Mouse (Mus musculus): ENCODE results near the gene Plekhf1.
A peak's percentile ranks its signal among the peaks of the same experiment; 100 is the strongest.

Plekhf1 gene

DNA sequence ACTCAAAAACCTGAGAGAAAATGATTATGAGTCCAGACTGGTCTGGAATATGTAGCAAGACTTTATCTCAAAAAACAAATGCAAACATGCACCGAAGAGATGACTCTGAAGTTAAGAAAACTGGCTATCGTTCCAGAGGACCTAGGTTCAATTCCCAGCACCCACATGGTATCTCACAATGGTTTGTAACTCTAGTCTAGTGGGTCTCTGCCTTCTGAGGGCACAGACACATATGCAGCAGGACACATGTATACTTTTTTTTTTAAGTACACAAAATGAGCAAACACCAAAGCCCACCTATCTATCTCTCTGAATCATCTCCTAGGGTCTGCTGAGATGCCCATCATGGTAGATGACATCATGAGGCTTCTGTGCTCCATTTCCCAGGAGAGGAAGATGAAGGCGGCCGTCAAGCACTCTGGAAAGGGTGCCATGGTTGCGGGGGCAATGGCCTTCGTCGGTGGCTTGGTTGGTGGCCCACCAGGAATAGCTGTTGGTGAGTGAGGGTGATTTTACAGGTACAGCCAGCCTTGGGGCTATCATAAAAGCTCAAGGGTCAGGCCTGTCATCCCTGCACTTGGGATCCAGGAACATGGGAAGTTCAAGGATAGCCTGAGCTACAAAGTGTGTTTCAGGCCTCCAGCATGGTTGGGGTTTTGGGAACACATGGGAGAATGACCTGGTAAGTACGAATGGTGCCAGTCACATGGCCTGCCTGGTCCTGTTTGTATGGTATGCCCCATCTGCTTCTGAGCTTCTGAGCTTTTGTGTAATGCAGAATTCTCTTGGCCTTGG is 39.3 kb downstream of the Plekhf1 start:
- no peak for DNase-seq (ENCODE audit: low read depth)

DNA sequence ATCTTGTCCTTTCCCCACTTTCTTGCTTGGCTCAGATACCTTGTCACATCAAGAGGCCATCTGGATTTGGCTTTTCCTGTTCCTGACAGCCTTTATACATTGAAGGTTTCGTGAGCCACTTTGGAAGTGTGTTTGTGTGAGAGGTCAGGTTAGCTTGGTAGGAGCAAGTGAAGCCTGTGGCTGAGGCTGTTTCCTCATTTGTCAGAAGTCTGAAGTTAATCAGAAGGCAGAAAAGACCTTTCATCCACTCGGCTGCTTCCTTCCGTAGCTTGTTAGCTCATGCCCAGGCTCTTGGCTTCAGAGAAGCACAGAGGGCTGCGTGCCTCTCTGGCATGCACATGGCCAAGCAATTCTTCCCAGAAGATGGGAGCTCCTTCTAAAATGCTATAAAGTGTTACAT is 40.0 kb downstream of the Plekhf1 start:
- DNase-seq (ENCODE audit: low read depth) = no peak

DNA sequence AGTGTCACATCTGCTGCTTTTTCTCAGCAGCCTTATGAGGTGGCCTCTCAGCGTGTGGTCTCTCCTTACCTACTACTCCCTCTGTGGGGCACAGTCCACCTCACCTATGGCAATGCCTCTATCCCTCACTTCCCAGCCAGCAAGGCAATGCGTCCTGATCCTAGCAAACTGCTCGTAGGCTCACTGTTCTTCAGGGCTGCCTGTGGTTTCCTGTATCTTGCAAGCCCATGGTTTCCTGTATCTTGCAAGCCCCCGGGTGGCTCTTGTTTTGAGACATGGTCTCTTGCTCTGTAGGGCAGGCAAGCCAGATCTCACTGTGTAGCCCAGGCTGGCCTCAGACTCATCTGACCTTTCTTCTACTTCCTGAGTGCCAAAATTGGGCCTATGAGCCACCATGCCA is 41.0 kb downstream of the Plekhf1 start:
- peak; percentile 61 for DNase-seq (ENCODE audit: low read depth)

DNA sequence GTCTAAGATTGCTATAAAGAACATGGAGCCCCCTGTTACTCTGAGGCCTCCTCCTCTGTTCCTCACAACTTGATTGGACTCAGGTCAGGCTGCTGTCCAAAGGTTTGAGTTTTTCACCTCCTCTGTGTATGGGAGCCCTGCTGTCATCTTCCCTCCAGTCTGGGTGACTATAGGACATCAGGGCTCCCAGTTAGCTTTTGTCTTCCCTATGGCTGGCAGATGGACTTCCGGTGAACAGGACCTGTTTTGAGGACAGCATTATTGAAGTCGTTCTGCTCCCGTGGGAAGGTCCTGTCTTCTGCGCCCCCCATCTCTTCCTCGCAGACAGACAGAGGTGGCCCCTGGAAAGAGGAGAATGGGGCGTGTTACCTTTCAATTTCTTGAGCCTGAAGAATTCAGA is 43.0 kb downstream of the Plekhf1 start:
- peak; percentile 27 for DNase-seq (ENCODE audit: low read depth)

DNA sequence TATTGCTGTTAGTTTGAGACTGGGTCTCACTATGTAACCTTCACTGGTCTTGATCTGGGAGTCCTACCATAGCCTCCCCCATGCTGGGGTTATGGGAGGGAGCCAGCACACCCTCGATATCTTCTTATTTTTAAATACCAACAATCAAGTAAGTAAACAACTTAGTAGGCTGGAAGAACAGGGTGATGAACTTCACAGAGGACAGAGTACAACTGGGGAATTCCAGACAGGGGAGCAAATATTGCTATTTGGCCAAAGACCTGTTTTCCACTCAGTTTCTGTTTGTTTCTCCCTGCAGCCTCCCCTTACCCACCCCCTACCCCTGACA is 43.4 kb downstream of the Plekhf1 start:
- DNase-seq (ENCODE audit: low read depth) = peak; percentile 44

DNA sequence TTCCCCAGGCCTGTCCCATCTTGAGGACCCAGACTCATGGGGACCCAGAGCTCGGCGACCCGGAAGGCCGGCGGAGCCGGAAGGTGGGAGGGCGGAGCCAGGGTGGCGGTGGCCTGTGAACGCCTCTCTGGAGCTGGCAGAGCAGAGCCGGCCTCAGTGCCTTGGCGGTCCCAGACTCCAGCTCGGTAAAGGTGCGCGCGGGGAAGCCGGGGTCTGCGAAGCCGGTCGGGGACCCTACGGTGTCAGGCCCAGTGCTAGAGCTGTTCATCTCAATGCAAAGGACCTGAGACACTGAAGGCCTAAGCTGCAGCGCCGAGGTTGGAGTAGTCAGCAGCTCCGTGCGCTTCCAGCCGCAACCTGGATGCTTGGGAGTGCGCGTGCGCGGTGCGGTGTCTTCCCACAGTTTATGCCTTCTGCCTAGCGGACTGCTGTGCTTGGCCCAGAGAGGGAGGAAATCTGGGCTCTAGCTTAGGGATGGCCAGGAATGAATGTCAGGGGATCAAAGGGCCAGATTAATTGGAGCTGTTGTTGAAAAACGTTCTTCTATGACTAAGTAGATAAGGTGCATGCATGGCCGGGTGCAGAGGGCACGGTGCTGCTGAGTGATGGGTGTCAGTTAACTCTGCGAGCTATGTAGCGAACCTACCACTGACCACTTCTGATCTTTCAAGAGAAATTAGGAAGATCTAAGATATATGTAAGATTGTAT is 44.0 kb downstream of the Plekhf1 start:
- DNase-seq (ENCODE audit: low read depth) = peak; percentile 90

DNA sequence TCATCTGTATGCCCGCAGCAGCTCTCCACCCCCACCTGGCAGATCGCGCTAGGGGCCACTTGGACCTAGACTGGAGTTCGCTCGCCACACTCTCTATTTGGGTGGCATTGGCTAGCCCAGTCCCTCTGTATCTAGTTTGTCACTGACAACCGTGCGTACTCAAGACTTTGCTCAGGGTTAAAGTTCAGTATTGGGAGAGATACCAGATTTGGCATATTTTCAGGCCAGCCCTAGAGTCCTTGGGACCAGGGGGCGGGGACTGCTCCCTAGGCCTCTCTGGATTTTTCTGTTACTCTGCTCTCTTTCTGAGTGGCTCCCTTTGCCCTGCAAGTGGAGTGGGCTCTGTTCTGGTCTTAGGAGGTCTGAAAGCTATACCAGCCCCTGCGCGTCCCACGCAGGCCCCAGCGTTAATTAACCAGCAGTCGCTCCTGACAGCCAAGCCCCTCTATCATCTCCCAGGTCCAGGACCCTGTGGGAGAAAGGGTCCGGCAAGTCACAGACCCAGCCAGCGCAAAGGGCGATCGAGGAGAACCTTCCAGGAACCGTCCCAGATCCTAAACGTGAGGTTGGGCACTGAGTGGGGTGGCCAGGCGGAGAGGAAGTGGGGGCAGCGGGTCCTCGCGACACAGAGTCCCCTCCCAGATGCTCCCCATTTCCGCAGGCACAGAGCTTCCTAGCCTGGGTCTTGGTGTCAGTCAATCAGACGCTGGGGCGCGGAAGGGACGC is 44.7 kb downstream of the Plekhf1 start, which contains the start of gene 1600014C10Rik:
Gene 1600014C10Rik (plus strand): TSS at position 256 of the 726 bp plus-strand sequence.
- DNase-seq (ENCODE audit: low read depth) = no peak

DNA sequence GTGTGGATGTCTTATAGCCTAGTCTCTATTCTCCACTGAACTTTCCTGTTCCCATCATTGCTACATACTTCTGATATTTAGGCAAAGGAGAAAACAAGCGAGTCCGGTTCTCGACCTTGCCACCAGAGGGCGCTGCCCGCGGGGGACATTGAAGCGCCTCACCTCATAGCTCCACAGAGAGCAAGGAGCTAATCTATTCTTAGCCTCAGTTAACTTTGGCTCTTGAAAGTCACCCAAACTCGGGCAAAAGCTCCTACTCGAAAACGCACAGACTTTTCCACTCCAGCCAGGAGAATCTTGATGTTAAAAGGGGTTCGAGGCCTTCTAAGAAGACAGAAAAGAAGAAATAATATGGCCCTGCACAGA is 45.2 kb downstream of the Plekhf1 start:
- peak; percentile 94 for DNase-seq (ENCODE audit: low read depth)

DNA sequence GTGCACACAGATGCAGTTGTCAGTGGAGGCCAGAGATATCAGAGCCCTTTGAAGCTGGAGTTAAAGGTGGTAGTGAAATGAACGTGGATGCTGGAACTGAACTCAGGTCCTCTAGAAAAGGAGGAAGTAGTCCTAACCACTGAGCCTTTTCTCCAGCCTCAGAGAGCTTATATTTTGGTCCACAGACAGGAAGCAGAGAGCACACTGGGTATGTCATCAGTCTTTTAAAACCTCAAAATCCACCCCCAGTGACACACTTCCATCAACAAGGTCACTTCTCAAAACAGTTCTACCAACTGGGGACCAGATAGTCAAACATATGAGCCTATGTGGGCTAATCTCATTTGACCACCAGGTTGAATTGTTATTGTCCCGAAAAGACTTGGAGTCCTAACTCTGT is 46.5 kb downstream of the Plekhf1 start:
- peak; percentile 30 for DNase-seq (ENCODE audit: low read depth)

DNA sequence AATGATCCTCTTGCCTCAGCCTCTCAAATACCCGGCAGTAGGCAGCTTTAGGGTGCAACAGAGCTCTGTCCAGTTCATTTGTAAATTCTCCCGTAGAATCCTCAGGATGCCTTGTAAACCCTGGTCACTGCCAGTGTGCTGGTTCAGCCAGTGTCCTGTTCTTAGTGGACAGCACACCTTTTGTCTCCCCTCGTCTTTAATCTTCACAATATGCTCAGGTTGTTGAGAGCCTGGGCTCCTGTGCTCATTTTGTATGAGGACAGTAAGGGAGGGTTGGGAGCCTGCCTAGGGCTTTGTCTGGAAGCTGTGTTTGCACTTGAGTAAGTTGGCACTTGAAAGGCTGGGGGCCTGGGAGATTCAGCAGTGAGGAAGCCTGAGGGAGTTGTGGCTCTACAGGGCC is 47.9 kb downstream of the Plekhf1 start:
- no peak for DNase-seq (ENCODE audit: low read depth)

DNA sequence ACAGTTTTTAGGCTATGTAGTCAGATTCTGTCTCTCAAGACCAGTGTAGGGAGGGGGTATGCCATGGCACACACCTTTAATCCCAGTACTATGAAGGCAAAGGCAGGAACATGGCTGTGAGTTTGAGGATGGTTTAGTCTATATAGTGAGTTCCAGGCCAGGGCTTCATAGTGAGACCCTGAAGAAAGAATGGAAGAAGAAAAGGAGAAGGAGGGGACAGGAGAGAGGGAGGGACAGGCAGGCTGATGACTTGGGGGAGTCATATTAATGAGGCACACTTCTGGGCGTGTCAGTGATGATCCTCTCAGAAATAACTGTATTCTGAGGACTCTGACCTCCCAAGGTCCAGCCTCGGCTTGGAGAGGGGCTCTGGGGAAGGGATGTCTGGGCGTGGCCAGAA is 51.8 kb downstream of the Plekhf1 start:
- DNase-seq (ENCODE audit: low read depth) = no peak

DNA sequence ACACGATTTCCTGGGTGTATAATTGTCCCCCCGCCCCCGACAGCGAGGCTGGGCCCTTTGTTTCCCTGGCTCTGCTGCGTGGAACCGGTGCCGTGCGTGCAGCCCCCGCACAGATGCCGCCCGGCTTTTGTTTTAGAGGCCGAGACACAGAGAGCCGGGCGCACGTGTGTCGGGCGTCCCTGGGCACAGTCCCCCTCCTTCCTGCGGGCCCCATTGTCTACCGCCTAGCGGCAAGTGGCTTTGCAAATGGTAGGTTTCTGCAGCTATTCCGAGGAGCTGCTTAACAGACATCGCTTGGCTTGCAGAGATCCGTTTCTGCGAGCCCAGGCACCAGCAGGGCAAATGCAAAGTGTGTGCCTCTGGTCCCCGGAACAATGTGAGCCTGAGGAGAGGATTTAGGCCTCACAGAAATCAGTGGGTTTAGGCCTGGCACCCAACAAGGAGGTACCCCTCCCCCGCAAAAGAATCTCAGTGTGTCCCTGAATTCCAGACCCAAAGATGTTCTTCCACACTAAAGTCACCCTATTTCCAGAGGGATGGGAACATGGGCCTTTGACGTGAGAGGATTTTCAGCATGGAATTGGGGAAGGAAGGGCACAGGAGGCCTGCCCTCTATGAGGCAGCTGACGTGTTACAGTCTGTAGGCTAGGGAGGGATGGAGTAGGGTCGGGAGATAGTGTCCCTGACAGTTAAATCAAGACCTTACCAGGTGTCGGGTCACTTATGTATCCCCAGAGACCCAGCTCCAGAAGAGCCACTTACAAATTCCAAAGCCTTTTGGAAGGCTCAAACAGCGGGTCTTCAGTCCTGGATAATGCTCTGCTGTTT is 53.3 kb downstream of the Plekhf1 start:
- no peak for DNase-seq (ENCODE audit: low read depth)

DNA sequence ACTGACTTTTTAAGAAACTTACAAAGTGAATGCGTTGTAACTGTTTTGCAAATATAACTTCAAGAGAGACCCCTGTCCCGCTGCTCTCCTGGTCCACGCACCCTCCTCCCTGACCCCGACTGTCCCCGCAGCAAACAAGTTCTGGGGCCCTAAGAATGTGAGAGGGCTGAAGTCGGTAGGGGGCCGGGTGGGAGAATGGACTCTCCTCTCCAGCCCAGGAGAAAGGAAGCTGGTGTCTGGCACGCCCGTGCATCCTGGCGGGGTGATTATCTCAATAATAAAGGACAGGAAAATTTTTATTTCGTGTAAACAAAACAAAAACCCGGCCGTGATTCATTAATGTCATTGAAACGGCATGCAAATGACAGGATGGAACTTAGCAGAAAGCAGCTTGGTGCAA is 53.9 kb downstream of the Plekhf1 start:
- DNase-seq (ENCODE audit: low read depth) = no peak

DNA sequence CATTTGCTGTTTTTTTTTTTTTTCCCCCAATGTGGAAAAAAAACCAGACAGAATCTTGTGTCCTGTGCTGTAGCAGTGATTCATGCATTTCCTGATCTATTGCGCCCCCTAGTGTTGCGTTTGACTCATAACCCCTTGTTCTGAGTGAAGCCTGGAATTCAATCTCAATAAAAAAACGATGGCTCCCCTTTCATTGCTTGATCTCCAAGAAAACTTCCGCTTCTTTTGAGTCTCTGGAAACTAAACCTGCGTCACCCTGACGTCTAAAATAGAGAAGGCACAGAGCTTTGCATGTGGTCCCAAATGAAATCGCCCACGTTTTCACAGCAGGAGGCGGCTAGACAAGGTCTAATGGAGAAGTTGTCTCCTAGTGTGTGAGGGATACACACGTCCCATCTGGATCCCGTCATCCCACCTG is 60.1 kb downstream of the Plekhf1 start:
- peak; percentile 73 for DNase-seq (ENCODE audit: low read depth)
